ENCODE assay signal across 8 mouse cellular contexts in genomic region chrX:134307534-134308274, GRCm38 (mm10). TPM values are rescaled to one million over a fixed set of nuclear protein-coding genes. Genes with fewer than 3 reads are reported as not detected.
DNase-seq lines count a peak whose midpoint lies in the region; ATAC-seq and TF ChIP-seq lines count a peak whose summit lies in the region.

Cenpi (plus strand) TSS chrX:134308084.

- peak within 1 kb of the TSS; percentile 68 for H3K4me3 ChIP-seq in gastrocnemius, adult 2 months
- H3K4me3 ChIP-seq in megakaryocyte, embryonic 14.5 days (replicated peaks) = peak within 1 kb of the TSS; percentile 90

- peaks cover 3% of the 10 kb centered on the region for H3K27me3 ChIP-seq in megakaryocyte, embryonic 14.5 days (replicated peaks)

- peaks cover 4% of the 10 kb centered on the region; the same call in 1 of the 2 replicates for H3K4me1 ChIP-seq in megakaryocyte, embryonic 14.5 days

- DNase-seq in ZHBTc4 (ENCODE audit: low read depth, low spot score) = peak; percentile 94
- peak; percentile 90 for DNase-seq in gastrocnemius, adult 2 months
- DNase-seq in hindlimb bud, embryonic 11.5 days (ENCODE audit: extremely low spot score, low read depth, low spot score) = peak; percentile 52
- peak; percentile 52 to 85 for DNase-seq in left cerebral cortex, adult 8-10 months (ENCODE audit: low spot score in 2 of 2)
- peak; percentile 90 to 92 for DNase-seq in right cerebral cortex, postnatal 10 days (ENCODE audit: low spot score in 2 of 2)
- DNase-seq in urinary bladder, postnatal 25 days (ENCODE audit: low spot score) = peak; percentile 72

- peak; percentile 98 for ATAC-seq in common myeloid progenitor, adult 5-6 weeks (replicated peaks; ENCODE audit: low read depth, poor library complexity, severe bottlenecking)

- H3K9me3 ChIP-seq in megakaryocyte, embryonic 14.5 days = no peaks in the 10 kb centered on the region

- intact Hi-C loops in gastrocnemius, adult 2 months (cut with DNase I) = no loop called here

- H3K27ac ChIP-seq in gastrocnemius, adult 2 months = peak within 1 kb of the TSS; percentile 86

- H3K36me3 ChIP-seq in megakaryocyte, embryonic 14.5 days (replicated peaks; ENCODE audit: low read length) = peaks cover 11% of the 10 kb centered on the region

- peak; percentile 17; the same call in 1 of the 2 replicates for TF ChIP-seq CTCF in gastrocnemius, adult 2 months (IDR thresholded peaks at IDR 0.05)

RNA-seq across cellular contexts. Expression of gene Cenpi, which starts in this region (rescaled TPM):
- total RNA-seq in common myeloid progenitor, adult 5-6 weeks (2017) = 35.1 and 42.5 TPM in 2 replicates
- total RNA-seq in gastrocnemius, adult 2 months (2021) = under 1 TPM in 1 of 2 experiments, not detected in 1; 0.08 TPM
- total RNA-seq in left cerebral cortex, adult 8-10 months (2022) = under 1 TPM; 0.26 to 0.55 (median 0.42) TPM
- 0.15 TPM in 1 of 2 replicates, not detected in the other for polyA plus RNA-seq in megakaryocyte, embryonic 14.5 days (2012; ENCODE audit: insufficient read depth, low replicate concordance)

Comparison
In these comparisons a context has a peak if more than half of its experiments do, and no peak if none do; other contexts are left out.
1. Peak in every context shown above with its lines: DNase-seq, ATAC-seq, H3K4me3 ChIP-seq and H3K27ac ChIP-seq.
2. RNA of gene Cenpi (total RNA-seq): 35.1 to 42.5 TPM in common myeloid progenitor, adult 5-6 weeks; 0.26 to 0.55 TPM in left cerebral cortex, adult 8-10 months and 0.08 TPM in gastrocnemius, adult 2 months; every median in the first group is over 10 times any median in the second.
3. Peak in DNase-seq, H3K4me3 ChIP-seq and H3K27ac ChIP-seq in gastrocnemius, adult 2 months; RNA of the gene not detected or under 1 TPM.
4. Peak in DNase-seq in left cerebral cortex, adult 8-10 months; RNA of the gene not detected or under 1 TPM.